Mouse (Mus musculus) CH12.LX (cell line): ENCODE measurements at regions not wholly inside any gene's neighbourhood (a gene's known extent, or its start where the extent isn't known, plus 50 kb on each side); places are given as distances from the start of the nearest gene placed in this dataset.

Experiments
- DNase-seq: peaks from one replicate; pipeline ENCODE4 v3.0.0-alpha.2; 2013; ENCODE audit errors: extremely low read depth
- H3K27ac ChIP-seq: 2 replicates; pipeline ENCODE4 v1.5.1; 2012; ENCODE audit warnings: low read depth, mild to moderate bottlenecking, control low read depth, moderate library complexity; ENCODE audit not compliant: insufficient read depth
- H3K27me3 ChIP-seq: replicated peaks from 2 replicates; pipeline ENCODE3; 2012; ENCODE audit warnings: inconsistent platforms
- H3K36me3 ChIP-seq, 2 experiments: replicated peaks in 1 of 2; 2 replicates each; pipeline versions ENCODE3 to v1.6.1; 2012; ENCODE audit warnings: inconsistent platforms in 1 of 2, low read length in 1 of 2, mild to moderate bottlenecking in 1 of 2, mixed read lengths in 1 of 2, moderate library complexity in 1 of 2; ENCODE audit not compliant: control insufficient read depth in 1 of 2, insufficient read depth in 1 of 2
- H3K4me1 ChIP-seq, 2 experiments: 2 replicates each; pipeline ENCODE4 v1.6.1; 2012; ENCODE audit warnings: inconsistent platforms in 1 of 2, moderate library complexity in 1 of 2; ENCODE audit not compliant: insufficient read depth in 2 of 2, control insufficient read depth in 1 of 2
- H3K4me2 ChIP-seq: 2 replicates; pipeline ENCODE4 v1.6.1; 2012; ENCODE audit warnings: low read depth, mild to moderate bottlenecking, control low read depth; ENCODE audit not compliant: poor library complexity, insufficient read depth, severe bottlenecking
- H3K4me3 ChIP-seq, 3 experiments: fragments of 150-350 bp in 1 of 3; sonication (generic) in 1 of 3; replicated peaks in 1 of 3; 2 replicates each; pipeline versions ENCODE3 to v1.5.1; 2011 to 2012; ENCODE audit warnings: low read depth in 2 of 3, low read length in 2 of 3, mild to moderate bottlenecking in 2 of 3, moderate library complexity in 2 of 3, control low read depth in 1 of 3, improper control_type of control experiment in 1 of 3, inconsistent platforms in 1 of 3, mixed read lengths in 1 of 3; ENCODE audit not compliant: poor library complexity in 1 of 3
- H3K79me2 ChIP-seq: replicated peaks from 2 replicates; pipeline ENCODE4 v1.6.1; 2012; ENCODE audit warnings: mild to moderate bottlenecking, moderate library complexity; ENCODE audit not compliant: control insufficient read depth, poor library complexity, insufficient read depth, severe bottlenecking; ENCODE audit errors: extremely low read depth
- H3K9ac ChIP-seq: 2 replicates; pipeline ENCODE4 v1.6.1; 2012; ENCODE audit warnings: low read depth, mild to moderate bottlenecking, control low read depth, moderate library complexity; ENCODE audit not compliant: insufficient read depth
- H3K9me3 ChIP-seq: replicated peaks from 2 replicates; pipeline ENCODE3; 2012; ENCODE audit warnings: low read length, inconsistent platforms, mixed read lengths
- BHLHE40 ChIP-seq: IDR thresholded peaks from 2 replicates; pipeline ENCODE4 v1.6.1; 2011; ENCODE audit warnings: mild to moderate bottlenecking, low read depth, low read length, improper control_type of control experiment
- CTCF ChIP-seq, 2 experiments: IDR thresholded peaks in 1 of 2; conservative IDR thresholded peaks in 1 of 2; 2 replicates each; pipeline ENCODE4 v1.5.1; 2011 to 2012; ENCODE audit warnings: low read depth in 2 of 2, low read length in 2 of 2, improper control_type of control experiment in 1 of 2, inconsistent platforms in 1 of 2, mild to moderate bottlenecking in 1 of 2, moderate library complexity in 1 of 2
- ETS1 ChIP-seq: conservative IDR thresholded peaks from 2 replicates; pipeline ENCODE4 v1.6.1; 2012; ENCODE audit warnings: low read depth, mild to moderate bottlenecking, inconsistent platforms, low read length, improper control_type of control experiment, moderate library complexity
- IRF4 ChIP-seq: IDR thresholded peaks from 2 replicates; pipeline ENCODE4 v1.6.1; 2014; ENCODE audit warnings: low read depth, mild to moderate bottlenecking, inconsistent platforms, low read length, improper control_type of control experiment
- MAX ChIP-seq: IDR thresholded peaks from 2 replicates; pipeline ENCODE4 v1.6.1; 2011; ENCODE audit warnings: low read length, improper control_type of control experiment
- MXI1 ChIP-seq: IDR thresholded peaks from 2 replicates; pipeline ENCODE4 v1.6.1; 2011; ENCODE audit warnings: mild to moderate bottlenecking, low read depth, low read length, improper control_type of control experiment
- MYC ChIP-seq: IDR thresholded peaks from 2 replicates; pipeline ENCODE4 v1.6.1; 2011; ENCODE audit warnings: low read depth, mild to moderate bottlenecking, improper control_type of control experiment, low read length
- NRF1 ChIP-seq: IDR thresholded peaks from 2 replicates; pipeline ENCODE4 v1.6.1; 2014; ENCODE audit warnings: low read depth, mild to moderate bottlenecking, inconsistent platforms, low read length, improper control_type of control experiment, moderate library complexity
- PAX5 ChIP-seq: IDR thresholded peaks from 2 replicates; pipeline ENCODE4 v1.6.1; 2012; ENCODE audit warnings: low read length, inconsistent platforms, mixed read lengths
- POLR2A ChIP-seq: IDR thresholded peaks from 2 replicates; pipeline ENCODE4 v1.6.1; 2011; ENCODE audit warnings: low read depth, mild to moderate bottlenecking, improper control_type of control experiment, low read length
- POLR2AphosphoS2 ChIP-seq: IDR thresholded peaks from 2 replicates; pipeline ENCODE4 v1.6.1; 2011; ENCODE audit warnings: low read depth, low read length, improper control_type of control experiment
- RAD21 ChIP-seq: IDR thresholded peaks from 2 replicates; pipeline ENCODE4 v1.6.1; 2011; ENCODE audit warnings: low read depth, mild to moderate bottlenecking, low read length, improper control_type of control experiment, moderate library complexity
- UBTF ChIP-seq: IDR thresholded peaks from 2 replicates; pipeline ENCODE4 v1.6.1; 2012; ENCODE audit warnings: low read depth, mild to moderate bottlenecking, inconsistent platforms, low read length, improper control_type of control experiment, moderate library complexity
- USF1 ChIP-seq: IDR thresholded peaks from 2 replicates; pipeline ENCODE4 v1.6.1; 2014; ENCODE audit warnings: low read depth, mild to moderate bottlenecking, inconsistent platforms, low read length, improper control_type of control experiment
- ZC3H11A ChIP-seq: IDR thresholded peaks from 2 replicates; pipeline ENCODE4 v1.6.1; 2012; ENCODE audit warnings: low read depth, mild to moderate bottlenecking, inconsistent platforms, low read length, improper control_type of control experiment
- ZKSCAN1 ChIP-seq: IDR thresholded peaks from 2 replicates; pipeline ENCODE4 v1.6.1; 2012; ENCODE audit warnings: low read depth, inconsistent platforms, low read length, improper control_type of control experiment, borderline replicate concordance
- dilution Hi-C: fragments of 300-500 bp; cut with MboI; formaldehyde crosslinking; loops from 2 replicates; pipeline ENCODE4 v1.14.3; 2020; ENCODE audit warnings: low sequenced_read_pairs; ENCODE audit not compliant: extremely low pct_unique_long_range_greater_than_20kb, extremely low pct_ligation_motif_present
- in situ Hi-C: fragments of 300-500 bp; cut with MboI; formaldehyde crosslinking; loops from 3 replicates; pipeline ENCODE4 v1.14.3; 2019; ENCODE audit warnings: low sequenced_read_pairs, low pct_ligation_motif_present, low pct_unique_long_range_greater_than_20kb, mixed read lengths

- in situ Hi-C loops (no loop called here), dilution Hi-C loops (no loop called here)
- TF ChIP-seq NRF1 = no peak
- no peak for TF ChIP-seq UBTF
- TF ChIP-seq POLR2A = no peak
- no peak for TF ChIP-seq MAX
- no peak for TF ChIP-seq BHLHE40
- no peak for TF ChIP-seq CTCF (conservative IDR thresholded peaks at IDR 0.05 in 1 of 2, IDR thresholded peaks at IDR 0.05 in 1 of 2; ENCODE audit: low read depth in 2 of 2, low read length in 2 of 2)
- TF ChIP-seq MYC = no peak
- TF ChIP-seq ETS1 = no peak
- TF ChIP-seq RAD21 = no peak
- no peak for TF ChIP-seq POLR2AphosphoS2
- no peak for TF ChIP-seq PAX5
- TF ChIP-seq USF1 = no peak
- no peak for TF ChIP-seq IRF4
- TF ChIP-seq MXI1 = no peak
- Histone ChIP-seq H3K27me3 (no peaks in the 10 kb centered on the region), H3K4me1 (no peaks in the 10 kb centered on the region), H3K9me3 (peaks cover 26% of the 10 kb centered on the region), H3K27ac (no peak overlapping the region), H3K4me2 (no peak overlapping the region), H3K4me3 (no peak overlapping the region), H3K79me2 (no peaks in the 10 kb centered on the region), H3K9ac (no peak overlapping the region), H3K36me3 (no peaks in the 10 kb centered on the region)
- no peak for DNase-seq
Observed at GRCm38 (mm10) chr1:168686821-168687220, 254.8 kb upstream of the Pbx1 start.

GRCm38 (mm10) chr1:168685147-168685546 lies 253.1 kb upstream of the Pbx1 start:
- no peak overlapping the region for H3K4me2 ChIP-seq
- no peaks in the 10 kb centered on the region for H3K79me2 ChIP-seq
- peaks cover 39% of the 10 kb centered on the region for H3K9me3 ChIP-seq
- H3K36me3 ChIP-seq = no peaks in the 10 kb centered on the region
- H3K9ac ChIP-seq = no peak overlapping the region
- no peaks in the 10 kb centered on the region for H3K27me3 ChIP-seq
- in situ Hi-C loops (no loop called here), dilution Hi-C loops (no loop called here)
- H3K4me3 ChIP-seq = no peak overlapping the region
- DNase-seq = no peak
- H3K27ac ChIP-seq = no peak overlapping the region
- H3K4me1 ChIP-seq = no peaks in the 10 kb centered on the region
- TF ChIP-seq CTCF (conservative IDR thresholded peaks at IDR 0.05 in 1 of 2, IDR thresholded peaks at IDR 0.05 in 1 of 2; ENCODE audit: low read depth in 2 of 2, low read length in 2 of 2) (no peak), MXI1 (no peak), ZC3H11A (no peak), BHLHE40 (no peak), NRF1 (no peak), ZKSCAN1 (no peak)
- TF ChIP-seq, all 38 proteins: peak for 0
